Mouse (Mus musculus) retina, postnatal 1 day (tissue): ENCODE data around the gene Vti1a.

Experiments used
- DNase-seq: peaks from one replicate; pipeline ENCODE4 v3.0.0-alpha.2; 2012

The Vti1a gene

DNA sequence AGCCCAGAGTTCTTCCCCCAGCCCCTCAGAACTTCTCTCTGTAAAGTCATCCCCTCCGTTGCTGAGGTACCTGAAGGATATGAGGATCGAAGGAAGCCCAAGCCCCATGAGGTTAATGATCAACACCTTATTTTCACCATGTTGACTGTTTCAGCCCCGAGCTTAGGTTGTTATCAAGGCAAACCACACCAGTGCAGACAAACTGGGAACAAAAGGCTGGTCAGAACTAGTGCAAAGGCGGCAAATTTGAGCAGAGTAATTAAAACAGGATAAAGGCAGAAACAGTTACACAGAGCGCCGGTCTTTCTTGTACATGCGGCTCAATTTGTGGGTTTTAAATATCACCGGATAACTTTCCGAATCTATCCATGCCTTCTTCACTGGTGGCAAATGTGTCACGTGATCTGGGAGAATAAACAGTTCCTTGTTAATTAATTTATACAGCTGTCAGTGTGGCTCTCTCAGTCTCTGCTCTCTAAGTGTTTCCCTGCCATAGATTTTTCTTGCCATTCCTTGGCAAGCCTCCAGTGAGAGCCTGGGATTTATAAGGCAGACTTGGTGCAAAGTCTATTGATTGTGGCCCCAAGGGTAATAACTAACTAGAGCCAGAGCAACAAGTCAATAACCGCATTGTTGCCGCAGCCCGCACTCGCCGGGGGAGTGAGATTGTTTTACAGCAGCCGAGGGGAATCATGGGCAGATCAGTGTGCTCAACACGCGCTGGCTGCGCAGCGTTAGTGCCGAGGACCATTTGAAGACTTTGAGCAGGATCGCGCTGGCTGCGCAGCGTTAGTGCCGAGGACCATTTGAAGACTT, 277.0 kb downstream of the Vti1a start:
- peak; percentile 60 for DNase-seq

DNA sequence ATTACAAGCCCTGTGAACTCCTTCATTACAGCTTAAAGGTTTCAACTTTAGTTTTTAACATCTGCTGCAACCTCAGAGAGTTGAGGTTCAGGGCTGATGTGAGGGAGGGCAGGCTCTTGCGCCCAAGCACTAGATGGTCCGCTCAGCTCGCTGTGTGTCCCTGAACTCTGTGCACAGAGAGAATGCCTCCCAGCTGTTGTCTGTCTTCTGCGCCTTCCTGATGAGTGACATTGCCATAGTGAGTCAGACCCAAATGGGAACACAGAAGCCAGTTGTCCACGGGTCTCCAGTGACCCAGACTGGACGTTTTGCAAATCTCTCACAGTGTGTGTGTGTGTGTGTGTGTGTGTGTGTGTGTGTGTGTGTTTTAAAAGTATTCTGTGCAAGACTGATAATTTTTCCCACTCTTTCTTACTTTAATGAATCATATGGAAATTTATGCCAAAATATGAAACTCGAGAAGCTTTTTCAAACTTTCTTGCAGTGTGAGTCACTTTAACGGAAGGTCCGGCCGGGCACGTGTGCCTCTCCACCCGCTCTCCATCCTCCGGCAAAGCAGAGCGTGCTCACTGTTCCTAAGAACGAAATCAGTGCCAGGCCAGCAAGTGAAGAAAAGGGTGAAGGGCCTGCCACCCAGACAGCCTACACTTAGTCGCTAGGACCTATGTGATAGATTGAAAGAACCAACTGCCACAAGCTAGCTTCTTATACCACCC, 277.8 kb downstream of the Vti1a start:
- DNase-seq = no peak

DNA sequence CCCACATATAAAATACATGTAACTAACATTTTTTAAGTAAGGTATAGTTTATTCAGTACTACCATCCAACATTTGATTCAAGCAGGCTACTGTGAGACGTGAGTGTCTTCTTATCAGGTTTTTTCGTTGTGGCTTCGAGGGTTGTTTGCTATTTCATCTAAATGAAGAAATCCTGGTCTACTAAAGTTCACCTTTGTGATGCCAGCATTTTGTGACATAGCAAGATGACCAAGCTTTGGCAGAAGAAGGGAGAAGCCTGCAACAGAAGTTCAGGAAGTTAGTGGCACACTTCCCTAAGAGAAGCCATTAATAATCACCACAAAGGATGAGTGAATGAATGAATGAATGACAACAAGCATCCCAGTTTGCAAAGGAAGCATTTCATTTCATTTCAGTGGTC, 278.4 kb downstream of the Vti1a start:
- no peak for DNase-seq

DNA sequence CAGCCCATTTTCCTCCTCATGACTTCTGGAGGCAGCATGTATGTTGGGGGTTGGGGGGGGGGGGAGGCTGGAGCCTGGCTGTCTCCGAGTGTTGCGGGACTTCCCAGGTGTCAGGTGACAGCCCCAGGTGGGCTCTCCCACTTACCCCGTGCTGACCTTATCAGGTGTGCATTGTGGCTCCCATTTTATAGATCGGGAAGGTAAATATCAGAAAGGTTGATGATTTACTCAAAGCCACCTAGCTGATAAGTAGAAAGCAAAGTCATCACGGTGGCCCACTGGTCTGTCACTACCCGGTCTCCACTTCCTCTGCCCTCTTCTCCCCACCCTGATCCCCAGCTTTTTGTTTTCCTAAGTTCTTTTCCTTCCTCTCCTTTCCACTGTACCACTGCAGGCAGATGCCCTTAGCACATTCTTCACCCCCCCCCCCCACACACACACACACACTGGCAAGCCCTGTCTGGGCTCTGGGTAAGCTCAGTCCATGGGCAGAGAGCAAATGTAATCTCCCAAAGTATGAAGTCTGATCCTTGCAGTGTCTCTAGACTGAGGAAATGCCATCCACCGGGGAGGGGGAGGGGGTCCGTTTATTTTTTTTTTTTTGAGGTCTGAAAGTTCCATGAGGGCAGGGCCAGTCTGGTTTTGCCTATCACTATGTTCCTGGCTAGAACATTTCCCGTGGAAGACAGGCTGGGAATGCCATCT, 280.0 kb downstream of the Vti1a start:
- no peak for DNase-seq

DNA sequence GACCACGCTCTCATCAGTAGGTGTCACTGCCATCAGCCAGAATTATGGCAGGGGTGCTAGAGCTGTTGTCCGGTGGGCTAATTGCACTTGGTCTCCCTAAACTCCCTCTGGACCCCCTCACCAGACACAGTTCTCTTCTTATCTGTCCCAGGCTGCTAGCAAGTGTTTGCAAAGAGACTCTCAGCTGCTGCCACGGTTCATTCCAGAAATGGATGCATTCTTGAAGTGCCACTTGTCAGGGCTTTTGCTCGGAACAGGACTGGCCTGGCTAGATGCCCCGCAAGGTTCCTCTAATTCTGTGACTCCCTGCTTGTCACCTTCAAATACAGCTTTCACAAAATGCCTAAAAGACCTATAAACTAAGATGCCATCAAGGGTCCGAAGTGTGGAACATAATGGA, 280.7 kb downstream of the Vti1a start:
- no peak for DNase-seq

DNA sequence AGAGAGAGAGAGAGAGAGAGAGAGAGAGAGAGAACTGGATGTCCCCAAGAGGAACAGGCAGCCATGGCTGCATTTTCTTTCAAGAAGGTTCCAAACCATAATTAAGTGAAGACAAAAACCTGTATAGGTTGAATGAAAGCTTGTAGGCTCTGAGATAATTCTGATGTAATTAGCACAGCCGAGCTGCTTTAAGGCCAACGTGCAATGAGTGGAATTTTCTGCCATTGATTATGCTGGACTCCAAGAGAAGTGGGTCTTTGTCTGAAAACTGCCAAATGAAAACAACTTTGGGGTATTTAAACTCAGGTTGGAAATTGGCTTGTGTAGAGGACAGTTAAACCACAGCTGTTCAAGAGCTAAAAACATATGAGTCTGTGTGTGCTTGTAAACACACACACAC, 281.2 kb downstream of the Vti1a start:
- no peak for DNase-seq

DNA sequence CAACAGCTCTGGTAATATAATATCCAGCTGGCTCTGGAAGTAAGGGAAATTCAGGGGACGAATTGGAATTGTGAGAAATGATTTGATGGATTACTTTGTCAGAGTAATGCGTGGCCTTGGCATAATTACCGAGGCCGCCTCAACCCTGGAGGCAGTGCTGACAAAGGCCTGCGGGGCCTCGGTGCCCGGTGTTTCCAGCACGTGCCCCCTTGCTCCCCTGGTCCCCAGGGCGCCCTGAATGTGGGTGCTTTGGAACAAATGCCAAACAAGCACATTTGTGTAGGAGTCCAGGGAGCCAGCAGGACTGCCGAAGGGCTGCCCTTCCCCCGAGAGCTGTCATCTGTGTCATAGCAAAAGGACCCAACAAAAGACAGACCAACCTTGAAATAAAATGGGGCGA, 281.9 kb downstream of the Vti1a start:
- DNase-seq = no peak

DNA sequence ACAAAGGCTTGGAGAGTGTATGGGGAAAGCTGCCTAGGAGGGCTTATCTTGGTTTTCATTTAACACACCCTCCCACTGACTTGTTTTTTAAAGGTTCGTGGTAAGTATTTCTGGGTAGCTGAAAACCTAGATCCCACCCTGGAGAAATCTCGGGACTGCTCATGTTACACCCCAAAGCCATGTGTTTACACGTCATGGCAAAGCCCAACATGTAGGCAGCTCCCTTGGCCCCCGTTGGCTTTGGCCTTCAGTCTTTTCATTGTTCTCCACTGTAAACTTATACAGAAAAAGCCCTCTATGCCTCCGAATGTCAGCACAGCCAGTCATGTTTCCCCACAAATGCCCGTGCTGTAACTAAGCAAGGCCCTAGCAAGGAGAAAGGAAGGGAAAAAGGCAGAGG, 283.0 kb downstream of the Vti1a start:
- no peak for DNase-seq

DNA sequence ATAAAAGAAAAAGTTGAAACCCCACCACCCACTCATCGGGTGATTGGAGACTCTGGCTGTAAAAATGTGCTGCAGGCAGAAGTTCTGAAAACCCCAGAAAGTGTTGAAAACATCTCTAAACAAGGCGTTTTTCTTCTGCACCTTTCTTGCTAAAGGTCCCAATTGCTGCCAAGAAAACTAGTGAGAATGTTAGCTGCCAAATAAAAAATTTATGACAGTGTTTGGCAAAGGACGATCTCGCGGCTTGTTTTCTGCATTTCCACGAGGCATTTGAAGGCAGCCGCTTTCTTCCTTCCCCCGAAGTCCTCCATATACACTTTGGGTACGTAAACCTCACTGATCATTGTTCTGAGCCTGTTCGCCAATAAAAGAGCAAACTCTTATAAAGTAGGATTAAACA, 291.6 kb downstream of the Vti1a start:
- DNase-seq = no peak

DNA sequence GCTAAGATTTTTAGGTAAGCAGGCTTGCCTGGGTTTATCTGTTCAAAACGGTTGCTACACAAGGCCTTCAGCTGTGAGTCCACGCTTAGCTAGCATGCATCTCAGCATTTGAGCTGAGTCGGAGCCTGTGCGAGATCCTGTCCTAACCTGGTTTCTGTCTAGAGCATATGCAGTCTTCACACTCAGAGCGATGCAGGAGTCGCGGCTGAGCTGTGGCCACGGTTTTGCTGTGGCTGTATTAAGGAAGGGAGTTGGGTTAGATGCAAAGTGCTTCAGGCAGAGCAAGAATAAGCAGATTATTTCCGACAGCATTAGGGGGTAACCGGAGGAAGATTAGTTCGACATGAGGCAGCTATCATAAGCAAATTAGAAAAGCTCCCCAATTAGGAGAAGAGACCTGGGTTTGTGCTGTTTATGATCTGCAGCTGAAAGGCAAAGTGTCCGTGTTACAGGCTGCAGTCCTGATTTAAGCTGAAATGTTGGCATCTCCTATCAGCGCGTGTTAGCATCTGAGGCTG, 292.8 kb downstream of the Vti1a start:
- DNase-seq = peak; percentile 81

DNA sequence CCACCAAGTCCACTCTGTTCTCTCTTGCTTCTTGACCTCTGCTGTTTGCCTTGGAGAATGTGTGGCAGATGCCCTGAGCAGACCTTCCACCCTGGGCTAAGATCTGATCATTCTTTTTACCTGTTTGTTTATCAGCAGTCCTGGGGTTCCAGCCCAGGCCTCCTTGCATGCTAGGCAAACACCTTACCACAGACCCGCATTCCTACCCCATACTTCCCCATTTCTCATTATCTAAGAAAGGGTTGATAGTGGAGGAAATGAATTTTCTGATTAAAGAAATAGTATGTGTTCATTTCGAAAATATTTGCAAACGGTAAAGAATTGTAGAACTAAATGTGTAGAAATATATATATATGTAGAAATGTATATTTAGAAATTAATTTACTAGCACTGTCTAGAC, 293.7 kb downstream of the Vti1a start:
- no peak for DNase-seq

DNA sequence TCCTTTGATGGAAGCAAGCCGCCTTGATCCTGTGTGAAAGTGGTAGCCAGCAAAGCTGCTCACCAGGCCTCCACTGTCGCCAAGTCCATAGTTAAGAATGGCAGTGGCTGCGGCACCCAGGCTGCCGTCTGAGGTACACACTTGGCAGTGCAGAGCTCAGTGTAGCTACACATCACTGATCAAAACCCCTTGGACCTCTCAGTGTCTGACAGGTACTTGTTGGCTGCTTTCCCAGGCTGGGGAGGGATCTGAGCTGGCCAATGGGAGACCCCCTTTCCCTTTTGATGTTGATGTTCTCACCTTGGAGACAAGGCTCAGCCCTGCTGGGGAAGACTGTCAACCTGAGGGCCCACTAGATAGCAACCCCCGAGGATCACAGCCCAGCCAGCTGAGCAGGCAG, 299.6 kb downstream of the Vti1a start:
- DNase-seq = no peak

DNA sequence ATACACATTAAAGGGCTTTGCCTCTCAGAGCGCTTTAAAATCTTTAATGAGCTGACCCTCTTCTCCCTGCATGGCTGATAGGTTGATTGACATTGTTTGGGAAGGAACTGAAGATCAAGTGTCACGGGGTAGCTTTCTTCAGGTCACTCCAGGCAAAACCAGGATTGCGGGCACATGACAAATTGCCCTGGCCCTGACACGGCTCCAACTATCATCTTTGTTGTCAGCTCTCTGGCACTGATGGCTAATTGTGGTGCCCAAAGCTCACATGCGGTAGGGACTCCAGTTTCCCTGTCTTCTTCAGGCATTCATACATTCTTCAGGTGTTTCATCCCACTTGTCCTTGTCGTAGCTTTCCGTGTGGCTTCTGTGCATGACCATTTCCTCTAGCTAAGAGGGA, 300.2 kb downstream of the Vti1a start:
- no peak for DNase-seq

DNA sequence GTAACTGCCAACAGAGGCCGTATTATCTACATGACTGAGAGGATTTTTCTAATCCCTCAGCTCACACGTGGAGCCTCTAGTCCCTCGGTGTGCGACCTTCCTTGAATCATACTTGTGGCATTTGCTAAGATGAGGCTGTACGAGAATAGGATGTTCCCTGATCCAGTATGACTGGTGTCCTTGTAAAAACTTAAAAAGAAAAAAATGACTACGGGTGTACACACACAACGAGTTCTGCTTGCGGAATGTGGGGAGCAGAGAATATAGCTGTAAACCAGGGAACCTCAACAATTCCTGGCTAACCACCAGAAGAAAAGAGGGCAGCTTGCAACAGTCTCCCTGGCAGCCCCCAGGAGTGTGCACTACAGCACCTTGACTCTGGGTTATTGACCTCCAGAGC, 300.8 kb downstream of the Vti1a start:
- DNase-seq = no peak

DNA sequence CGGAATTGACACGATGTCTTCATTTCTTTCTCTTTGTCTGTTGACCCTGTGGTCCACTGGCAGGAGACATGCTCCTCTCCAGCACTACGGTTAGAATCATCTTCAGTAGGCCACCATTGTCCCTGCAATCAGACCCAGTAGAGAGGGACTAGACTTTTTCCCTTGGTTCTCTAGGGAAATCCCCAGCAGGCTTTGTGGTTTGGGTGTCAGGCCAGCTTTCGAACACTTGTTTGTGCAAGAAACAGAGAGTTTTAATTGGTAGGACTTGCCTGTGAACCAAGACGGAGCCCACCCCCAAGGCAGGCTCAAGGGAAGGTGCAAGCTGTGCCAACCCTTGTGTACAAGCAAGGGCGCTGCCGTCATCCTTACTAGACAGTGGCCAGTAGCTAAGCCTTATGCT, 302.5 kb downstream of the Vti1a start:
- DNase-seq = no peak

DNA sequence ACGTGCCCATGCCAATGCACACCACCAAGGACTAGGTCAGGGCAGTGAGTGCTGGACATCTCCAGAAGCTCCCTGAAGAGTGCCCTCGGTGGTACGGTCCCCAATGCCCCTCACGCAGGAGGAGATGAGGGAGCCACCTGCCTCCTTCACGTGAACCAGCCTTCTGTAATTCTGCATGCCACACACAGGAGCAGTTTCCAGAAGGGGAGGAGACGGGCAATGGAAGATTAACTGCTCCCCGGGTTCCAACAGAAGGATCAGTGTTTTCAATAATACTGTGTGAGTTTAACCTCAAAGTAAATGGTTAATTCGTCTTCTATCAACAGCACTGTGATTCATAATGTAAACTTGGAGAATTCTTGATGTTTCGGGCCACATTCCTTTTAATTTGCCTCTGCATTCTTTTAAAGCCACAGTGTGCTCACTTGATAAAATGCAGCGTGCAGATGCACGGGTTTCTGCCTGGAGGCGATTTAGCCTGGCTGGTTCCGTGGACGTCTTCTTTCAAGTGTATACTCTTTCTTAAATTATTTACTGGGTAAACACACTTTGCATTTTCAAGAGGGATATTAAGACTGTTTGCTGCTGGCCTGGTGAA, 304.4 kb downstream of the Vti1a start:
- DNase-seq = no peak

DNA sequence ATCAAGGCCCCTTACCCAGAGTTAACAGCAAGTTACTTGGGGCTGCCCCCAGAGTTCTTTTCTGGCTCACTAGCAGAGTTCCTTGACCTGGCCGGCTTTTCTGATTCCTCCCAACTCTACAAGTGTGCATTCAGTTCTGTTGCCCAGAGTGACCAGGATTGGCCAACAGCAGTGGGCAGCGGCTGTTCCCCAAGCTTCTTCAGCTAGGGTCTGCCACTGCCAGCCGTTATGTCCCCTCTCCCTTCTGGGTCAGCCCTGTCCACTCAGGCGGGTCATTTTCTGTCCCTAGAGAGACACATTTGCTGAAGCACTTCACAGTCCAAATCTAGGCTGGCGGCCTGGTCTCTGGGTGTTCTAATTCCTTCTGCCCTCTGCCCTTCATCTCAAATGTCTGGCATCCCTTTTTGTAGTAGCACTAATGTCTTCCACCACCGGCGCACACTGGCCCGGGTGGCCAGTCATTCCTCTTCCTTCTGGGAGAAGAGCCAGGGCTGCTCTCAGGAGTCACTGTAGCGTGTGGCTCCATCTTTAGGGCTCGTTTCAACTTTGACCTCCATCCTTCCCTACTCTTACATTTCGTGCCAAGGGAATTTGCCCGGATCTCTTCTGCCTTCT, 305.0 kb downstream of the Vti1a start:
- no peak for DNase-seq

DNA sequence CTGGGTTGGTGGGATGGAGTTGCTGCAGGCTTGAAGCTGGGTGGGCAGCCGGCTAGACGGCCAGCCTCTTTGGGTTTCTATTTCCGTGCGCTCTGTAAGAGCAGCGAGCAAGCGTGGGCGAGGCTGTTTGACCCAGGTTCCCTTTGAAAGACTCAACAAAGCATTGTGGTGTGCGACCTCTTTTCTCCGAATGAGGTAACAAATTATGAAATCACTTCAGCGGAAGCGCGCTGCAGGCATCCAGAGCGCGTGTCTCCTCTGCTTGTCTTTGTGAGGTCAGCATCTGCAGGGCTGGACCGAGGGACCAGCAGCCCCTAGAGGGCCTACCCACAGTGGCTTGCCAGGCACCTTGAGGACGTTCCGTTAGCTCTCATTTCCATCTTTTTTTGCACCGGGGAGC, 306.7 kb downstream of the Vti1a start:
- peak; percentile 82 for DNase-seq

DNA sequence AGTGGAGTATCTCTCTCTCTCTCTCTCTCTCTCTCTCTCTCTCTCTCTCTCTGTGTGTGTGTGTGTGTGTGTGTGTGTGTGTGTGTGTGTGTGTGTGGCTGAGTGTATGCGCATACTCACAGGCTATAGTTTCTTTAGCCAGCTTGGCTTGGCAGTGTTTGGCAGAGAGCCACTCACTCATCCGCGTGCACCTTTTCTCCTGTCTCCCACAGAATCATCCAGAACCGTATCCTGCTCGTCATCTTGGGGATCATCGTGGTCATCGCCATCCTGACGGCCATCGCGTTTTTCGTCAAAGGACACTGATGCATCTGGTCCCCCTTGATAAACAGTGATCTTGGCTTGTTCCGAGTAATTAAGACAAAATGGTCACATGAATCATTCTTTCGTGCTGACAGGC, 307.5 kb downstream of the Vti1a start:
- peak; percentile 57 for DNase-seq

DNA sequence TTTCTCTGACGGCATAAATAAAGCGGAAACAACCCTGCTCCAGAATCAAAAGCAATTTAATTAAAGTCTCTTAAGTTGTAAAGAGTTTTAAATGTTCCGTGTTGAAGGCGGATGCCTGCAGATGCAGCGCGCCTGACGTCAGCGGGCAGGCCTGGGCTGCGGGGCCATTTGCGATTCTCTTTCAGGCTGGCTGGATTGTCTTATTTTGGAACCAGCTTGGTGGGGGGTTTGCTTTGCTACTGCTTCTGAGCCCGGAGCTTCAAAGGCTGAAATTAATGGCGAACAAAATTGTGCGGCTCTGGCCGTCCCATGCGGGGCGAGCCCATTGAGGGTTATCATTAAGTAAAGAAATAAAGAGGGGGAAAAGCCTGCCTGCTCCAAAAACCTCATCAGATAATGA, 310.4 kb downstream of the Vti1a start:
- no peak for DNase-seq

DNA sequence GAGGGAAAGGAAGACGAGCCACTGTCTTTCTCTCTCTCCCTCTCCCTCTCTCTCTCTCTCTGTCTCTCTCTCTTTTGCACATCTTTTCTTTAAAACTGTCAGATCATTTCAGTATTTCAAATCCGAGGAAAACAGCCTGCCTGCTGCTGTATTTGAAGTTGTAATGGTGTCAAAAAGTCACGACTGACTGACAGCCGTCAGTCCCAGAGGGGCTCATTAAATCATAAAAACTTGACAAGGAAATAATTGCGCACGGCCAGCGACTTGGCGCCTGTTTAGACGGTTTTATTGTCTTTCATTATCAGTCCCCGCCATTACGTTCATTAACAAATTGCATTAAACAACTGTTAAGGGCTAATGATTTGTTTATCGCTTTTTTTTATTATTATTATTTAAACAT, 310.9 kb downstream of the Vti1a start:
- no peak for DNase-seq

DNA sequence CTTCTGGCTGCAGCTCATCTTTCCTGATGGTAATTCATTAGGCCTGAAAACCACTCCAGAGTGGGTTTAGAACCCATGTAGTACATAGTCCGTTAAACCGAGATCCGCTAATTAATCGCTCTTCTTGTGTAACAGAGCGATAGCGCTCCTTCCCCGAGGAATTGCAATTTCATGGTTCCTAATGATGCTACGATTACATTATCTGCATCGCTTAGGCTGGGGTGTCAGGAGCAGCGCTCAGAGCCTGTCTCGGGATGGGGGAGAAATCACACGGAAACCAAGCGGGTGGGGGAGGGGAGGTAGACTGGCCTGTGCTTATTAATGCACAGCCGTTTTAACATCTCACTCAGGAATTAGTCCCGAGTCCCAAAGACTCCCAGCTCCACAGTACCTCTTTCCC, 319.4 kb downstream of the Vti1a start:
- DNase-seq = peak; percentile 61

DNA sequence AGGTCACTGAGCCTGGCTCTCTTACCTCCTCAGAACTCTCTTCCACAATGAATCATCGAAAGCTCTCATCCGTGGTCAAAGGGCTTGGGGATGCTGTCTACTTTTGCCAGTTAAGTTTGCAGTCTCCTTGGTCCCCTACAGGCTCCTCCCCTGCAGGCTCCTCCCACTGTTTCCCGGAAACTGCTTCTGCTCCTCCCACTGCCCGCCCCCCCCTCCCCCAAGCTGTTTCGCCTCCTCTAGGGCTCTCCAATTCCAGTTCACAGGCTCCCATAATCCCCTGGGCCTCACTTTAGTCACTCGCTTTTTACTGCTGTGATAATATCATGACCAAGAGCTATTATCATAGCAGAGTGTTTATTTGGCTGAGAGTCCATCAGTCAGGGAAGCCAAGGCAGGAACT, 324.2 kb downstream of the Vti1a start:
- no peak for DNase-seq
